Mouse (Mus musculus): ENCODE measurements around the gene Pdha1. TPM values are rescaled to one million over a fixed set of nuclear protein-coding genes. Genes with fewer than 3 reads are reported as not detected.

Pdha1 gene
- polyA plus RNA-seq (2014; fragmentation: Nextera tagmentation; extraction: Ambion mirVana), result 97.3 and 110 TPM in 2 replicates

DNA sequence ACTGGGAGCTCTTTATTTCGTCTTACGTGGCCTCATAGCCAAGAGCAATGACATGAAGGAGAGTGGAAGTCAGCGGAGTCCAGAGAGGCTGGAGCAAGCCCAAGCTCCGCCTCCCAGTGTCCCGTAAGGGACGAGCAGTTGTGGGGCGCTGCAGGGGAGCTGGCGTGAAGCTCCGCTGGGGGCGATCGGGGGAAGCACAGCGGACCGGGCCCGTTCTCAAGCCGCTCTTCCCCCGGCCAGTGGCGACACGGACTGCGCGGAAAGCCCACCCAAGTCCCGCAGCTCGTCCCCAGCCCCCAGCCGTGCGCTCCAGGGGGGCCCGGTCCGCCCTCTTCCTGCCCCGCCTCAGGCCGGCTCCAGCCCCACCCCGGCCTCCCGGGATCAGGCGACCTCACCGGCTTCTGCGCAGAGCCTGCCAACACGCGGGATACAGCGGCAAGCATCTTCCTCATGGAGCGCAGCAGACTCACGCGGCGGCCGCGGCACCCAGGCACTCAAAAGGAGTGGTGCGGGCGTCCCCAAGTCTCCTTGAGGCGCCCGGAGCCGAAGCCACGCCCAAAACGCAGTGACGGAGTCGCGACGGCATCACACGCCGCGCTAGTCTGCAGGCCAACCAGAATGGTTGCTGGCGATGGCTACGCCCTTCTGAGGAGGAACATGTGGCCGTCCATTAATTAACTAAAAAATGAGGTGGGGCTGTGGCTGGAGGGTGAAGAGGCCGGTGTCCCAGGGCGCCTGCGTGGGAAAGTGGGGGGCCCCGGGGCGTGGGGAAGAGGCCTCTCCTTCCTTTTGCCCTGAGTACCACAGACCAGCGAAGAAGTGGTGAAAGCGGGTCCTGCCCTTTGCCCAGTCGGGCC, at the start of gene Pdha1:
Pdha1 (minus strand) TSS at position 553 of the 857 bp plus-strand sequence.
- H3K9ac ChIP-seq (ENCODE audit: low read depth, low read length), result peak within 1 kb of the TSS; percentile 69
- H3K36me3 ChIP-seq (ENCODE audit: control insufficient read depth, insufficient read depth, low read length), result no peaks in the 10 kb centered on the region
- peak within 1 kb of the TSS; percentile 79 for H3K27ac ChIP-seq (ENCODE audit: low read depth, low read length)
- H3K4me1 ChIP-seq (replicated peaks; ENCODE audit: control insufficient read depth, insufficient read depth, low read length), result no peaks in the 10 kb centered on the region
- H3K4me3 ChIP-seq (ENCODE audit: low read depth, low read length), result peak within 1 kb of the TSS; percentile 62
- H3K27me3 ChIP-seq (ENCODE audit: control insufficient read depth, insufficient read depth, low read length), result peaks cover 2% of the 10 kb centered on the region; the same call in 1 of the 2 replicates
- WGBS, result 11% methylated on average over 31 of the region's 67 CpGs
- H3K4me2 ChIP-seq (replicated peaks; ENCODE audit: low read depth, low read length), result peak within 1 kb of the TSS; percentile 61
- peak; percentile 98 for ATAC-seq (ENCODE audit: low FRiP score)
- peak; percentile 86 for DNase-seq (ENCODE audit: low spot score)
- no peaks in the 10 kb centered on the region for H3K9me3 ChIP-seq (ENCODE audit: control insufficient read depth, low read length)

DNA sequence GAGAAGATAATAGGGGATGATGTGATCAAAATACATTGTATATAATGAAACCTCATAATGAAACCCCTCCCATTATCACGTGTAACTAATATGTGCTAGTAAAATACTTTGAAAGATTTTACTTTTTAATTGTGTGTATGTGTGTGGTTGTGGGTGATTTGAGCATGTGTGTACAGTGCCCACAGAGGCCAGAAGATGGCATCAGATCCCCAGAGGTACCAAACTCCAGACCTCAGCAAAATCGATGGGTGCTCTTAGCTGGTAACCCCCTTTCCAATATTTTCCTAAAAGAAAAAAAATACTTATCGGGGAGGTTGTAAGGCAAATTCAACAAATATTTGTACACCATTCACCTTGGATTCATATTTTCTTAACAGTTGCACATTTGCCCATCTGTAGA, 40.8 kb upstream of the Pdha1 start:
- H3K4me1 ChIP-seq (replicated peaks; ENCODE audit: control insufficient read depth, insufficient read depth, low read length), result no peaks in the 10 kb centered on the region
- no peak for DNase-seq (ENCODE audit: low spot score)
- no peak overlapping the region for H3K9ac ChIP-seq (ENCODE audit: low read depth, low read length)
- H3K27ac ChIP-seq (ENCODE audit: low read depth, low read length), result no peak overlapping the region
- H3K36me3 ChIP-seq (ENCODE audit: control insufficient read depth, insufficient read depth, low read length), result no peaks in the 10 kb centered on the region
- H3K27me3 ChIP-seq (ENCODE audit: control insufficient read depth, insufficient read depth, low read length), result no peaks in the 10 kb centered on the region
- no peaks in the 10 kb centered on the region for H3K9me3 ChIP-seq (ENCODE audit: control insufficient read depth, low read length)
- ATAC-seq (ENCODE audit: low FRiP score), result no peak
- no peak overlapping the region for H3K4me2 ChIP-seq (replicated peaks; ENCODE audit: low read depth, low read length)
- no peak overlapping the region for H3K4me3 ChIP-seq (ENCODE audit: low read depth, low read length)
- WGBS, result 76% methylated on average over 3 of the region's 3 CpGs

DNA sequence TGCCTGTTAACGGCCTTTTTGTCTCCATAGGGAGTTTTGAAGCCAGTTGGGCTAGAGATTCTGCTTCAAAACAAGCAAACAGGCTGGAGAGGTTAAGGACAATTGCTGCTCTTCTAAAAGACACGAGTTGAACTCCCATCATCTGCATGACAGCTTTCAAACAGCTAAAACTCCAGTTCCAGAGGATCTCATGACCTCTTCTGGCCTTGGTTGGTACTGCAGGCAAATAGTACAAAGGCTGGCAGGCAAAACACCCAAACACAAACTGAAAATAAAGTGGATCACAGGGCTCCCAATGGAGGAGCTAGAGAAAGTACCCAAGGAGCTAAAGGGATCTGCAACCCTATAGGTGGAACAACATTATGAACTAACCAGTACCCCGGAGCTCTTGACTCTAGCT, 31.9 kb upstream of the Pdha1 start:
- Histone ChIP-seq H3K36me3 (ENCODE audit: control insufficient read depth, insufficient read depth, low read length) (no peaks in the 10 kb centered on the region), H3K4me2 (replicated peaks; ENCODE audit: low read depth, low read length) (no peak overlapping the region), H3K9me3 (ENCODE audit: control insufficient read depth, low read length) (no peaks in the 10 kb centered on the region), H3K4me3 (ENCODE audit: low read depth, low read length) (no peak overlapping the region), H3K4me1 (replicated peaks; ENCODE audit: control insufficient read depth, insufficient read depth, low read length) (no peaks in the 10 kb centered on the region), H3K27me3 (ENCODE audit: control insufficient read depth, insufficient read depth, low read length) (no peaks in the 10 kb centered on the region), H3K27ac (ENCODE audit: low read depth, low read length) (no peak overlapping the region), H3K9ac (ENCODE audit: low read depth, low read length) (no peak overlapping the region)
- WGBS, result 18% methylated on average over 2 of the region's 3 CpGs
- DNase-seq (ENCODE audit: low spot score) (peak; percentile 78), ATAC-seq (ENCODE audit: low FRiP score) (no peak; the same call in 1 of the 2 replicates)

DNA sequence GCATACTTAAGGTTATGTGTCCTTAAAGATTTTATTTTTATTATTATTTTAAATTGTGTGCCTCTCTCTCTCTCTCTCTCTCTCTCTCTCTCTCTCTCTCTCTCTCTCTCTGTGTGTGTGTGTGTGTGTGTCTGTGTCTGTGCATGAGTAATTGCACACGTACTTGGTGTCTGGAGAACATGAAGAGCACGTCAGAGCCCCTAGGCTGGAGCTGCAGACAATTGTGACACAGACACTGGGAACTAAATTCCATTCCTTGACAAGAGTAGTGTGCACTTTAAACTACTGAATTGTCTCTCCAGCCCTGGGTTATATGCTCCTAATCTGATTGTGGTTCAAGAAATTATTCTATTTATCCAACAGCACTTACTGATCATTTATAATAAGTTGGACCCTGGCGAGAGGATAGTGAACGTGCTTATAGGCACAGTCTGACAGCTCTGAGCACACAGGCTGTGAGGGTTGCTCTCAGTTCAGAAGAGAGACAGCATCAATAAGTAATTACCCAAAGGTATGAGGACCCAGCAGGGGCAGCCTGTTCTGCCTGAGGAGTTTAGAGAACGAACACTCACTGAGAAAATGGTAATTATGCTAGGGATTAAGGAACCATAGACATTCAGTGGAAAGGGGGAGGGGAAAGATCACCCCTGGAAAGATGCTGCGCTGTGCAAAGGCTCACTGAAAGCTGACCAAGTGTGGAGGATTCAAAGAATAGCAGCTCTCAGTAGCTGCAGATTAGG, 28.2 kb upstream of the Pdha1 start:
- H3K27ac ChIP-seq (ENCODE audit: low read depth, low read length), result no peak overlapping the region
- H3K4me2 ChIP-seq (replicated peaks; ENCODE audit: low read depth, low read length), result no peak overlapping the region
- no peak overlapping the region for H3K4me3 ChIP-seq (ENCODE audit: low read depth, low read length)
- H3K9ac ChIP-seq (ENCODE audit: low read depth, low read length), result no peak overlapping the region
- no peaks in the 10 kb centered on the region for H3K27me3 ChIP-seq (ENCODE audit: control insufficient read depth, insufficient read depth, low read length)
- ATAC-seq (ENCODE audit: low FRiP score) (peak; percentile 71), DNase-seq (ENCODE audit: low spot score) (peak; percentile 0)
- no peaks in the 10 kb centered on the region for H3K4me1 ChIP-seq (replicated peaks; ENCODE audit: control insufficient read depth, insufficient read depth, low read length)
- no peaks in the 10 kb centered on the region for H3K9me3 ChIP-seq (ENCODE audit: control insufficient read depth, low read length)
- no peaks in the 10 kb centered on the region for H3K36me3 ChIP-seq (ENCODE audit: control insufficient read depth, insufficient read depth, low read length)
- WGBS, result 41% methylated on average over 6 of the region's 6 CpGs

DNA sequence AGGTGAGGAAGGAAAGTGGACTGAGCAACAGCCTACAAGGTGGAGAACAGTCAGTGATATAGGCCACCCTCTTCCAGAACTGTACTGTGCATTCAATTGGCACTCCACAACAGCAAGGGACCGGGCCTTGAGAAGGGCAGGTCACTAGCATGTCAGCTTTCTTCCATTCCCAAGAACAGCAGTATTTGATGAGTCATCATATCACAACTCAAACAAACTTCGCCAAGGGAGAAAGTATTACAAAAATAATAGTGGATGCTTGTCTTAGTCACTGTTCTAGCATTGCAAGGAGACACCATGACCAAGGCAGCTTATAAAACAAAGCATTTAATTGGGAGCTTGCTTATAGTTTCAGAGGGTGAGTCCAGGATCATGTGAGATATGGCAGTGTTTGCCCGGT, 26.0 kb upstream of the Pdha1 start:
- 82% methylated on average over 3 of the region's 3 CpGs for WGBS
- H3K27me3 ChIP-seq (ENCODE audit: control insufficient read depth, insufficient read depth, low read length), result no peaks in the 10 kb centered on the region
- no peak overlapping the region for H3K27ac ChIP-seq (ENCODE audit: low read depth, low read length)

DNA sequence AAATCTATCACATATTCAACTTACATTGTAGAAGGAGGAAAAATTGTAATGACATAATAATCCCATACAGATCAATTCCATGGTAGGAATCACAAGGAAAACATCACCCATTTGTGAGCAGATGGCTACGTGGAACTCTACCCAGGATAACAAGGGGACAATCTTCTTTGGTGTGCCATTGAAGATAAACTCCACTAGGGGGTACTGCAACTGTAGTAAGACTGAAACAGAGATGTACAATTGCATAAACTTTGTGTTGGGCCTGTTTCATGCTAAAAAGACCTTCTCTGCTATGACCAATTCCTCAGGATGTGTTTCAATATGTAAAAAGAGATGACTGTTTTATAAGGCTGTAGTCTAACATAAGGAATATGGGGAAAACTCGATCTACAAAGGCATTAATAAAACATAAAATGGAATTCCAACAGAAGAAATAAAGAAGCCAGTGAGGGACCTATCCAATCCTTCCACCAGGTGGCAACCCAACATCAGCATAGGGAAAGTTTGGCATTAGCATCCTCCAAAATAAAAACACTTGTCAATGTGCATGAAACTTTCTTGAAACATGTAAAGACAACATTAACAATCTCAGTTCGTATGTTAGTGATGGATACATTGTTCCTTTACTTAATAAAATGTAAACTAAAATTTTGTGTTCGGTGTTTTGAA, 15.1 kb upstream of the Pdha1 start:
- H3K36me3 ChIP-seq (ENCODE audit: control insufficient read depth, insufficient read depth, low read length), result no peaks in the 10 kb centered on the region
- no peak overlapping the region for H3K4me3 ChIP-seq (ENCODE audit: low read depth, low read length)
- no peaks in the 10 kb centered on the region for H3K27me3 ChIP-seq (ENCODE audit: control insufficient read depth, insufficient read depth, low read length)
- H3K4me2 ChIP-seq (replicated peaks; ENCODE audit: low read depth, low read length), result no peak overlapping the region
- peak; percentile 16 for DNase-seq (ENCODE audit: low spot score)
- no peak overlapping the region for H3K9ac ChIP-seq (ENCODE audit: low read depth, low read length)
- WGBS, result 62% methylated on average over 4 of the region's 4 CpGs
- H3K27ac ChIP-seq (ENCODE audit: low read depth, low read length), result no peak overlapping the region
- no peaks in the 10 kb centered on the region for H3K4me1 ChIP-seq (replicated peaks; ENCODE audit: control insufficient read depth, insufficient read depth, low read length)
- no peaks in the 10 kb centered on the region for H3K9me3 ChIP-seq (ENCODE audit: control insufficient read depth, low read length)
- no peak for ATAC-seq (ENCODE audit: low FRiP score)

More for the DNA sequence above, 26.0 kb upstream of the Pdha1 start:
- no peaks in the 10 kb centered on the region for H3K9me3 ChIP-seq (ENCODE audit: control insufficient read depth, low read length)
- ATAC-seq (ENCODE audit: low FRiP score) (no peak), DNase-seq (ENCODE audit: low spot score) (no peak)
- H3K36me3 ChIP-seq (ENCODE audit: control insufficient read depth, insufficient read depth, low read length), result no peaks in the 10 kb centered on the region
- H3K4me2 ChIP-seq (replicated peaks; ENCODE audit: low read depth, low read length), result no peak overlapping the region
- no peaks in the 10 kb centered on the region for H3K4me1 ChIP-seq (replicated peaks; ENCODE audit: control insufficient read depth, insufficient read depth, low read length)
- H3K4me3 ChIP-seq (ENCODE audit: low read depth, low read length), result no peak overlapping the region
- no peak overlapping the region for H3K9ac ChIP-seq (ENCODE audit: low read depth, low read length)

DNA sequence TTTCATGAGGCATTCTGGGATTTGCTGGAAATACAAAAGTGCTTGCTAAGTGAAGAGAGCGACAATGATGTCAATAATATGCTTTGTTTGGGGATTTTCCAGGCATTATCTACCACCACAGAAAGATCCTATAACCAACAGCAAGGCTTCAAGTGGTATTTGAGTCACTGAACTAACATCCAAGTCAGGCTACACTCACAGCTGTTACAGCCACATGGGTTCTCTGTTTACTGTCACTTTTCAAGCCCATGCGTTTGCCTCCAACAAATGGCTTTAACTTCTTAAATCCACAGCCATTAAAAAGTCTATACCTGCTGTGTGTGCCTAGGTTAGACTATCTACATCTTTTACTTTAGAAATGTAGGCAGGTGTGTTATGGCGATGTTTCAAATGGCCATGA, 10.6 kb upstream of the Pdha1 start:
- Histone ChIP-seq H3K4me3 (ENCODE audit: low read depth, low read length) (no peak overlapping the region), H3K27ac (ENCODE audit: low read depth, low read length) (no peak overlapping the region), H3K4me1 (replicated peaks; ENCODE audit: control insufficient read depth, insufficient read depth, low read length) (no peaks in the 10 kb centered on the region), H3K9me3 (ENCODE audit: control insufficient read depth, low read length) (no peaks in the 10 kb centered on the region), H3K4me2 (replicated peaks; ENCODE audit: low read depth, low read length) (no peak overlapping the region), H3K9ac (ENCODE audit: low read depth, low read length) (no peak overlapping the region), H3K36me3 (ENCODE audit: control insufficient read depth, insufficient read depth, low read length) (no peaks in the 10 kb centered on the region), H3K27me3 (ENCODE audit: control insufficient read depth, insufficient read depth, low read length) (no peaks in the 10 kb centered on the region)
- WGBS, result 96% methylated on average over 3 of the region's 3 CpGs
- ATAC-seq (ENCODE audit: low FRiP score) (no peak), DNase-seq (ENCODE audit: low spot score) (no peak)

DNA sequence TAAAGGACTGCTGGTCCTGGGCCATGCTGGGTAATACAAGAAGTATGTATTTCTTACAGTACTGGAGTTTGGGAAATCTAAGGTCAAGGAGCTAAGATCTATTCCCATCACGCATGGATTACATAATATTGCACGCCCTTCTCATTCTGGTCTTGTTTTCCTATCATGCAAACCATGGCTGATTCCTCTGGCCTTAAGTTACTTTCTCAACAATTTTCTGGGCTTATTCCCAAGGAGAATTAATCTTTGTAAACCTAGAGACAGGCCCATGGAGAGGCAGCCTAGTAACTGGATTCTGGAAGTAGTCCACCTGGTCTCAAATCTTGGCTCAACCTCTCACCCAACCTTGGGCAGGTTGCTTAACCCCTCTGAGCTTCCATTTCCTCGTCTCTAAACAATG, 9.2 kb upstream of the Pdha1 start:
- no peak for DNase-seq (ENCODE audit: low spot score)
- H3K4me3 ChIP-seq (ENCODE audit: low read depth, low read length), result no peak overlapping the region
- ATAC-seq (ENCODE audit: low FRiP score), result no peak
- no peak overlapping the region for H3K4me2 ChIP-seq (replicated peaks; ENCODE audit: low read depth, low read length)
- H3K27ac ChIP-seq (ENCODE audit: low read depth, low read length), result no peak overlapping the region
- no peaks in the 10 kb centered on the region for H3K36me3 ChIP-seq (ENCODE audit: control insufficient read depth, insufficient read depth, low read length)
- no peak overlapping the region for H3K9ac ChIP-seq (ENCODE audit: low read depth, low read length)
- WGBS, result 92% methylated on average over 3 of the region's 3 CpGs
- no peaks in the 10 kb centered on the region for H3K9me3 ChIP-seq (ENCODE audit: control insufficient read depth, low read length)
- no peaks in the 10 kb centered on the region for H3K4me1 ChIP-seq (replicated peaks; ENCODE audit: control insufficient read depth, insufficient read depth, low read length)
- H3K27me3 ChIP-seq (ENCODE audit: control insufficient read depth, insufficient read depth, low read length), result no peaks in the 10 kb centered on the region

Data from hindbrain, embryonic 11.5 days (tissue).